Mouse (Mus musculus): Measurements from ENCODE around the gene Unc5c.

Unc5c gene

GRCm38 (mm10) chr3:141598936-141599335, 133.9 kb downstream of the Unc5c start:
- DNase-seq (ENCODE audit: low read depth), result no peak

- no peak for DNase-seq (ENCODE audit: low read depth)
Observed at GRCm38 (mm10) chr3:141601072-141601549, 136.1 kb downstream of the Unc5c start.

- no peak for DNase-seq (ENCODE audit: low read depth)
Observed at GRCm38 (mm10) chr3:141616718-141617117, 151.7 kb downstream of the Unc5c start.

GRCm38 (mm10) chr3:141618675-141619074, 153.7 kb downstream of the Unc5c start:
- DNase-seq (ENCODE audit: low read depth), result no peak

GRCm38 (mm10) chr3:141621496-141621895, 156.5 kb downstream of the Unc5c start:
- no peak for DNase-seq (ENCODE audit: low read depth)

GRCm38 (mm10) chr3:141626935-141627638, 162.1 kb downstream of the Unc5c start:
- DNase-seq (ENCODE audit: low read depth), result no peak

GRCm38 (mm10) chr3:141627639-141627977, 162.6 kb downstream of the Unc5c start:
- DNase-seq (ENCODE audit: low read depth), result no peak

GRCm38 (mm10) chr3:141629431-141629830, 164.4 kb downstream of the Unc5c start:
- no peak for DNase-seq (ENCODE audit: low read depth)

- DNase-seq (ENCODE audit: low read depth), result no peak
Observed at GRCm38 (mm10) chr3:141637900-141638299, 172.9 kb downstream of the Unc5c start.

- DNase-seq (ENCODE audit: low read depth), result no peak
Observed at GRCm38 (mm10) chr3:141644264-141644663, 179.2 kb downstream of the Unc5c start.

- no peak for DNase-seq (ENCODE audit: low read depth)
Observed at GRCm38 (mm10) chr3:141646588-141646987, 181.6 kb downstream of the Unc5c start.

GRCm38 (mm10) chr3:141650658-141651057, 185.6 kb downstream of the Unc5c start:
- no peak for DNase-seq (ENCODE audit: low read depth)

- no peak for DNase-seq (ENCODE audit: low read depth)
Observed at GRCm38 (mm10) chr3:141653915-141654314, 188.9 kb downstream of the Unc5c start.

- no peak for DNase-seq (ENCODE audit: low read depth)
Observed at GRCm38 (mm10) chr3:141659041-141659789, 194.2 kb downstream of the Unc5c start.

GRCm38 (mm10) chr3:141660065-141661062, 195.3 kb downstream of the Unc5c start:
- no peak for DNase-seq (ENCODE audit: low read depth)

GRCm38 (mm10) chr3:141689113-141689512, 224.1 kb downstream of the Unc5c start:
- no peak for DNase-seq (ENCODE audit: low read depth)

- DNase-seq (ENCODE audit: low read depth), result no peak
Observed at GRCm38 (mm10) chr3:141690676-141691075, 225.7 kb downstream of the Unc5c start.

GRCm38 (mm10) chr3:141691418-141691817, 226.4 kb downstream of the Unc5c start:
- no peak for DNase-seq (ENCODE audit: low read depth)

GRCm38 (mm10) chr3:141691846-141692245, 226.8 kb downstream of the Unc5c start:
- DNase-seq (ENCODE audit: low read depth), result no peak

- no peak for DNase-seq (ENCODE audit: low read depth)
Observed at GRCm38 (mm10) chr3:141699177-141699576, 234.2 kb downstream of the Unc5c start.

- no peak for DNase-seq (ENCODE audit: low read depth)
Observed at GRCm38 (mm10) chr3:141701381-141701909, 236.4 kb downstream of the Unc5c start.

GRCm38 (mm10) chr3:141711601-141712000, 246.6 kb downstream of the Unc5c start:
- no peak for DNase-seq (ENCODE audit: low read depth)

Data from c-Kit-positive CD71-positive TER-119-negative erythroid progenitor cells, embryonic 14.5 days (primary cell).